Mouse (Mus musculus): ENCODE measurements around the gene Map3k3. TPM values are rescaled to one million over a fixed set of nuclear protein-coding genes. Genes with fewer than 3 reads are reported as not detected.

The Map3k3 gene
- total and polyA plus RNA-seq, 2 experiments = 9.7 to 12.3 TPM

- Histone ChIP-seq H3K27ac (replicated peaks; ENCODE audit: insufficient read depth, low read depth, low read length) (peak overlapping the region; percentile 91), H3K4me1 (ENCODE audit: control insufficient read depth, insufficient read depth, low read length) (no peaks in the 10 kb centered on the region; the same call in 1 of the 2 replicates), H3K79me2 (ENCODE audit: control insufficient read depth, insufficient read depth, low read length) (peaks cover 17% of the 10 kb centered on the region; the same call in 1 of the 2 replicates), H3K27me3 (ENCODE audit: control insufficient read depth, insufficient read depth, low read length) (no peaks in the 10 kb centered on the region), H3K4me3 (ENCODE audit: insufficient read depth, low read depth, low read length) (peak overlapping the region; percentile 98), H3K36me3 (ENCODE audit: control insufficient read depth, insufficient read depth, low read length) (no peaks in the 10 kb centered on the region), H3K9ac (ENCODE audit: low read depth, low read length) (peak overlapping the region; percentile 98)
- WGBS = 1% methylated on average over 61 of the region's 61 CpGs
- DNase-seq (ENCODE audit: extremely low read depth, low read depth, low spot score) = no peak
- TF ChIP-seq POLR2A (IDR thresholded peaks at IDR 0.05; ENCODE audit: extremely low read depth, insufficient read depth, low read length) (0 out of 2 replicates have a peak, but pooled peaks have one; percentile 15), CTCF (IDR thresholded peaks at IDR 0.05; ENCODE audit: low read depth, low read length) (no peak)
These were observed 623 bp downstream of the Map3k3 start for GRCm38 (mm10) chr11:106084911-106085561.

- no peak overlapping the region for H3K27ac ChIP-seq (replicated peaks; ENCODE audit: insufficient read depth, low read depth, low read length)
- no peak for DNase-seq (ENCODE audit: extremely low read depth, low read depth, low spot score)
These were observed 13.8 kb downstream of the Map3k3 start for GRCm38 (mm10) chr11:106098223-106098622.

DNA sequence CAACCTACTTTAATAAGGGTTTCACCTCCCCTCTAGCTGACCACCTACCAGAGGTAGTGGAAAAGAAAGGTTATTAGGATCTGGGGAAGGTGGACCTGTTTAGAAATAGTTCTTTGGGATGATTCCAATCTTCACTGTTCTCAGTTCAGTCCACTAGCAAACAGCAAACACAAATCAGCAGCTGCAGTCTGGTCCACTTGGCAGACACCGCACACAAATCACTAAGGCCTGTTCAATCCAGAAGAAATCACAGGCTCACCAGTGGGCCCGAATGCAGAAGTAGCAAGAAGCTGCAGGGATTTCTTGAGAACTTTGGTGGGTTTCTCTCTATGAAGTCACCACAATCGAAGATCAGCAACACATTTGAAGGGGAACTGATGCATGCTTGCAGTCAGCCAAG lies 18.5 kb downstream of the Map3k3 start:
- Histone ChIP-seq H3K4me3 (ENCODE audit: insufficient read depth, low read depth, low read length) (no peak overlapping the region), H3K4me1 (ENCODE audit: control insufficient read depth, insufficient read depth, low read length) (peaks cover 12% of the 10 kb centered on the region), H3K36me3 (ENCODE audit: control insufficient read depth, insufficient read depth, low read length) (peaks cover 2% of the 10 kb centered on the region; the same call in 1 of the 2 replicates), H3K79me2 (ENCODE audit: control insufficient read depth, insufficient read depth, low read length) (peaks cover 13% of the 10 kb centered on the region; the same call in 1 of the 2 replicates), H3K27ac (replicated peaks; ENCODE audit: insufficient read depth, low read depth, low read length) (no peak overlapping the region), H3K27me3 (ENCODE audit: control insufficient read depth, insufficient read depth, low read length) (no peaks in the 10 kb centered on the region), H3K9ac (ENCODE audit: low read depth, low read length) (0 out of 2 replicates have a peak overlapping the region, but pooled peaks have one; percentile 43)
- TF ChIP-seq CTCF (IDR thresholded peaks at IDR 0.05; ENCODE audit: low read depth, low read length) (no peak), POLR2A (IDR thresholded peaks at IDR 0.05; ENCODE audit: extremely low read depth, insufficient read depth, low read length) (no peak)
- DNase-seq (ENCODE audit: extremely low read depth, low read depth, low spot score) = peak; percentile 82
- 36% methylated on average over 3 of the region's 3 CpGs for WGBS

More at GRCm38 (mm10) chr11:106098223-106098622, 13.8 kb downstream of the Map3k3 start:
- 81% methylated on average over 1 of the region's 1 CpGs for WGBS
- Histone ChIP-seq H3K9ac (ENCODE audit: low read depth, low read length) (no peak overlapping the region), H3K27me3 (ENCODE audit: control insufficient read depth, insufficient read depth, low read length) (no peaks in the 10 kb centered on the region), H3K4me1 (ENCODE audit: control insufficient read depth, insufficient read depth, low read length) (peaks cover 10% of the 10 kb centered on the region), H3K79me2 (ENCODE audit: control insufficient read depth, insufficient read depth, low read length) (peaks cover 10% of the 10 kb centered on the region; the same call in 1 of the 2 replicates), H3K36me3 (ENCODE audit: control insufficient read depth, insufficient read depth, low read length) (peaks cover 4% of the 10 kb centered on the region; the same call in 1 of the 2 replicates), H3K4me3 (ENCODE audit: insufficient read depth, low read depth, low read length) (no peak overlapping the region)
- no peak for TF ChIP-seq CTCF (IDR thresholded peaks at IDR 0.05; ENCODE audit: low read depth, low read length)
- TF ChIP-seq POLR2A (IDR thresholded peaks at IDR 0.05; ENCODE audit: extremely low read depth, insufficient read depth, low read length) = no peak

GRCm38 (mm10) chr11:106106047-106106587 lies 21.7 kb downstream of the Map3k3 start:
- Histone ChIP-seq H3K9ac (ENCODE audit: low read depth, low read length) (no peak overlapping the region), H3K27me3 (ENCODE audit: control insufficient read depth, insufficient read depth, low read length) (no peaks in the 10 kb centered on the region), H3K4me1 (ENCODE audit: control insufficient read depth, insufficient read depth, low read length) (peaks cover 7% of the 10 kb centered on the region), H3K79me2 (ENCODE audit: control insufficient read depth, insufficient read depth, low read length) (peaks cover 13% of the 10 kb centered on the region; the same call in 1 of the 2 replicates), H3K4me3 (ENCODE audit: insufficient read depth, low read depth, low read length) (no peak overlapping the region), H3K36me3 (ENCODE audit: control insufficient read depth, insufficient read depth, low read length) (peaks cover 7% of the 10 kb centered on the region; the same call in 1 of the 2 replicates), H3K27ac (replicated peaks; ENCODE audit: insufficient read depth, low read depth, low read length) (no peak overlapping the region)
- TF ChIP-seq CTCF (IDR thresholded peaks at IDR 0.05; ENCODE audit: low read depth, low read length) (no peak), POLR2A (IDR thresholded peaks at IDR 0.05; ENCODE audit: extremely low read depth, insufficient read depth, low read length) (no peak)
- DNase-seq (ENCODE audit: extremely low read depth, low read depth, low spot score) = no peak
- 77% methylated on average over 8 of the region's 8 CpGs for WGBS

GRCm38 (mm10) chr11:106111688-106112087 lies 27.3 kb downstream of the Map3k3 start:
- Histone ChIP-seq H3K79me2 (ENCODE audit: control insufficient read depth, insufficient read depth, low read length) (no peaks in the 10 kb centered on the region; the same call in 1 of the 2 replicates), H3K4me3 (ENCODE audit: insufficient read depth, low read depth, low read length) (no peak overlapping the region), H3K27ac (replicated peaks; ENCODE audit: insufficient read depth, low read depth, low read length) (no peak overlapping the region), H3K4me1 (ENCODE audit: control insufficient read depth, insufficient read depth, low read length) (no peaks in the 10 kb centered on the region; the same call in 1 of the 2 replicates), H3K36me3 (ENCODE audit: control insufficient read depth, insufficient read depth, low read length) (peaks cover 26% of the 10 kb centered on the region), H3K9ac (ENCODE audit: low read depth, low read length) (no peak overlapping the region), H3K27me3 (ENCODE audit: control insufficient read depth, insufficient read depth, low read length) (no peaks in the 10 kb centered on the region)
- no peak for DNase-seq (ENCODE audit: extremely low read depth, low read depth, low spot score)
- TF ChIP-seq CTCF (IDR thresholded peaks at IDR 0.05; ENCODE audit: low read depth, low read length) (no peak), POLR2A (IDR thresholded peaks at IDR 0.05; ENCODE audit: extremely low read depth, insufficient read depth, low read length) (no peak)
